Mouse (Mus musculus) large intestine, adult 2 months (tissue): ENCODE measurements around the gene Phip. TPM values are rescaled to one million over a fixed set of nuclear protein-coding genes. Genes with fewer than 3 reads are reported as not detected.

Experiments used
- polyA plus RNA-seq: library from polyadenylated mRNA; depleted of rRNA; stranded (reverse); fragments of >200 nt; gene quantifications from 2 replicates; pipeline ENCODE4 v1.2.3, GENCODE M21; 2012; rRNA removed

Gene Phip
- polyA plus RNA-seq, 1 experiment = 1.3 TPM

Other genes with a start within 250 kb of the Phip start
- gene Irak1bp1, start 146.0 kb downstream of the Phip start, polyA plus RNA-seq = 1.4 and 1.5 TPM in 2 replicates
- 3.1 and 3.8 TPM in 2 replicates for gene Hmgn3, start 171.2 kb upstream of the Phip start, polyA plus RNA-seq